Mouse (Mus musculus): ENCODE measurements at regions not wholly inside any gene's neighbourhood (a gene's known extent, or its start where the extent isn't known, plus 50 kb on each side); places are given as distances from the start of the nearest gene placed in this dataset.

GRCm38 (mm10) chr1:119234449-119234848 lies 181.0 kb upstream of the Gli2 start:
- DNase-seq (ENCODE audit: low spot score) (no peak), ATAC-seq (ENCODE audit: low read depth) (no peak)
- no peak overlapping the region for H3K9ac ChIP-seq (ENCODE audit: low read depth, low read length)
- 78% methylated on average over 9 of the region's 9 CpGs for WGBS
- H3K27ac ChIP-seq (replicated peaks; ENCODE audit: low read depth, low read length) = no peak overlapping the region
- no peak overlapping the region for H3K4me3 ChIP-seq (ENCODE audit: low read depth, low read length)
- H3K9me3 ChIP-seq (ENCODE audit: control insufficient read depth, low read length) = 0 out of 2 replicates have a peak, but pooled peaks cover 4% of the 10 kb centered on the region
- no peaks in the 10 kb centered on the region for H3K36me3 ChIP-seq (ENCODE audit: control insufficient read depth, insufficient read depth, low read length)
- H3K4me2 ChIP-seq (ENCODE audit: low read depth, low read length) = no peak overlapping the region
- no peaks in the 10 kb centered on the region for H3K4me1 ChIP-seq (ENCODE audit: control insufficient read depth, insufficient read depth, low read length)
- no peaks in the 10 kb centered on the region for H3K27me3 ChIP-seq (replicated peaks; ENCODE audit: control insufficient read depth, insufficient read depth, low read length)

DNA sequence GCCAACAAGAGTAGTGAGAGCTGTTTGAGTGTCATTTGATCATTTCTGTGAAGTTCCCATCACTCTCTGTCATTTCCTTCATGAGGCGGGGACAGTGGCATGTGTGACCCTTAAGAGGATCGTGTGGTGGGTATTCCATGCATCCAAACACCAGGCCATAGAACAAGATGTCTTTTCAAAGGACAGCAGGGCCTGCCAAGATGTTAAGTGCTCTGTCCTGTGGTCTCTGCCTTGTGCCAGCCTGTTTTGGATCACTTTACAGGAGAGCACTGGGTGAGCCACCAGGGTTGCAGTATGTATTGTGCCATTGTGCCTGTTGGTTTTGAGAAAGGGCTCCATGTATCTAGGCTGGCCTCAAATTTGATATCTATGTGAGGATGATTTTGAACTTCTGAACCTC lies 173.6 kb upstream of the Gli2 start:
- H3K4me2 ChIP-seq (ENCODE audit: low read depth, low read length) = no peak overlapping the region
- no peaks in the 10 kb centered on the region for H3K27me3 ChIP-seq (replicated peaks; ENCODE audit: control insufficient read depth, insufficient read depth, low read length)
- WGBS = 78% methylated on average over 2 of the region's 2 CpGs
- no peaks in the 10 kb centered on the region for H3K9me3 ChIP-seq (ENCODE audit: control insufficient read depth, low read length)
- no peaks in the 10 kb centered on the region for H3K36me3 ChIP-seq (ENCODE audit: control insufficient read depth, insufficient read depth, low read length)
- H3K4me1 ChIP-seq (ENCODE audit: control insufficient read depth, insufficient read depth, low read length) = no peaks in the 10 kb centered on the region
- no peak overlapping the region for H3K9ac ChIP-seq (ENCODE audit: low read depth, low read length)
- H3K4me3 ChIP-seq (ENCODE audit: low read depth, low read length) = no peak overlapping the region
- no peak for ATAC-seq (ENCODE audit: low read depth)
- no peak for DNase-seq (ENCODE audit: low spot score)
- no peak overlapping the region for H3K27ac ChIP-seq (replicated peaks; ENCODE audit: low read depth, low read length)

- no peaks in the 10 kb centered on the region for H3K9me3 ChIP-seq (ENCODE audit: control insufficient read depth, low read length)
- H3K9ac ChIP-seq (ENCODE audit: low read depth, low read length) = no peak overlapping the region
- ATAC-seq (ENCODE audit: low read depth) (no peak), DNase-seq (ENCODE audit: low spot score) (no peak)
- no peaks in the 10 kb centered on the region for H3K27me3 ChIP-seq (replicated peaks; ENCODE audit: control insufficient read depth, insufficient read depth, low read length)
- WGBS = 92% methylated on average over 8 of the region's 8 CpGs
- H3K36me3 ChIP-seq (ENCODE audit: control insufficient read depth, insufficient read depth, low read length) = no peaks in the 10 kb centered on the region
- H3K27ac ChIP-seq (replicated peaks; ENCODE audit: low read depth, low read length) = no peak overlapping the region
- no peak overlapping the region for H3K4me2 ChIP-seq (ENCODE audit: low read depth, low read length)
- H3K4me3 ChIP-seq (ENCODE audit: low read depth, low read length) = no peak overlapping the region
- no peaks in the 10 kb centered on the region for H3K4me1 ChIP-seq (ENCODE audit: control insufficient read depth, insufficient read depth, low read length)
Measured at GRCm38 (mm10) chr1:119223876-119224275, 170.5 kb upstream of the Gli2 start.

DNA sequence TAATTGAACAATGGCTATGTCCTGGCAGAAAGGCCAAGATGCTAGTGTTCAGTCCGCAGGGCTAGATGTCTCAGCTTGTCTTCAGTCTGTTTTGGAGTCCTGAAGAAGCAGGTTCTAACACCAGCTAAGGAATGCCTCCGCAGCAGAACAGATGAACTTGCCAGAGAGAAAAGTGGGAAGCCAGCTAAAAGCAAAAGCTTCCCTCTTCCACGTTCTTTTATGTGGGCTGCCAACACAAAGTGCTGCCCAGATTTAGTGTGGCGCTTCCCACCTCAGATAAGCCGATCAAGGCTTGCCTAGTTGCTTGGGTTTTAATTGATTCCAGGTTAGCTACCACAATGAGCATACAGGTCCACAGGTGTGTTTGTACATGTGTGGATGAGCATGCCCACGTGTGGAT lies 168.5 kb upstream of the Gli2 start:
- Histone ChIP-seq H3K36me3 (ENCODE audit: control insufficient read depth, insufficient read depth, low read length) (no peaks in the 10 kb centered on the region), H3K4me1 (ENCODE audit: control insufficient read depth, insufficient read depth, low read length) (peaks cover 11% of the 10 kb centered on the region), H3K27ac (replicated peaks; ENCODE audit: low read depth, low read length) (no peak overlapping the region), H3K4me3 (ENCODE audit: low read depth, low read length) (no peak overlapping the region), H3K9ac (ENCODE audit: low read depth, low read length) (no peak overlapping the region), H3K9me3 (ENCODE audit: control insufficient read depth, low read length) (no peaks in the 10 kb centered on the region), H3K27me3 (replicated peaks; ENCODE audit: control insufficient read depth, insufficient read depth, low read length) (no peaks in the 10 kb centered on the region), H3K4me2 (ENCODE audit: low read depth, low read length) (no peak overlapping the region)
- ATAC-seq (ENCODE audit: low read depth) = no peak
- 79% methylated on average over 6 of the region's 6 CpGs for WGBS
- no peak for DNase-seq (ENCODE audit: low spot score)

DNA sequence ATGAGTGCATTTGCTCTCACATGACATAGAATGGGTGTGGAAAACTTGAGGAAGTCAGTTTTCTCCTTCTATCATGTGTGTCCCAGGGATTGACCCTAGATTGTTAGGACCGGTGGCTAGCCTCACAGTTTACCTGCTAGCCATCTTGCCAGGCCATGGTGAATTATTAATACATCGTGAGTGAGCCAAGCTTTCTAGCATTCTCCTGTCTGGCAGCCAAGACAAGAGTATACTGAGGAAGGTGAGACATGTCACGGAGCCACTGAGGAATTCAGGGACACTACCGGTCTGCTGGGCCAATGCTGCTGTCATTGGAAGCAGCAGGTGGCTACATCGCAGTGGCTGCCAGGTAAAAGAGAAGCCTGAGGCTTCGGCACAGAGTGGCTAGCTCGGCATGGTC lies 167.6 kb upstream of the Gli2 start:
- H3K4me2 ChIP-seq (ENCODE audit: low read depth, low read length) = no peak overlapping the region
- 83% methylated on average over 7 of the region's 7 CpGs for WGBS
- no peaks in the 10 kb centered on the region for H3K36me3 ChIP-seq (ENCODE audit: control insufficient read depth, insufficient read depth, low read length)
- H3K9ac ChIP-seq (ENCODE audit: low read depth, low read length) = no peak overlapping the region
- no peak for ATAC-seq (ENCODE audit: low read depth)
- no peaks in the 10 kb centered on the region for H3K9me3 ChIP-seq (ENCODE audit: control insufficient read depth, low read length)
- no peaks in the 10 kb centered on the region for H3K27me3 ChIP-seq (replicated peaks; ENCODE audit: control insufficient read depth, insufficient read depth, low read length)
- peaks cover 11% of the 10 kb centered on the region for H3K4me1 ChIP-seq (ENCODE audit: control insufficient read depth, insufficient read depth, low read length)
- no peak overlapping the region for H3K27ac ChIP-seq (replicated peaks; ENCODE audit: low read depth, low read length)
- no peak for DNase-seq (ENCODE audit: low spot score)
- H3K4me3 ChIP-seq (ENCODE audit: low read depth, low read length) = no peak overlapping the region

GRCm38 (mm10) chr1:119219817-119220216 lies 166.4 kb upstream of the Gli2 start:
- H3K9ac ChIP-seq (ENCODE audit: low read depth, low read length) = no peak overlapping the region
- no peak overlapping the region for H3K27ac ChIP-seq (replicated peaks; ENCODE audit: low read depth, low read length)
- 83% methylated on average over 10 of the region's 10 CpGs for WGBS
- no peaks in the 10 kb centered on the region for H3K27me3 ChIP-seq (replicated peaks; ENCODE audit: control insufficient read depth, insufficient read depth, low read length)
- no peak for ATAC-seq (ENCODE audit: low read depth)
- no peak overlapping the region for H3K4me3 ChIP-seq (ENCODE audit: low read depth, low read length)
- H3K9me3 ChIP-seq (ENCODE audit: control insufficient read depth, low read length) = no peaks in the 10 kb centered on the region
- no peak overlapping the region for H3K4me2 ChIP-seq (ENCODE audit: low read depth, low read length)
- no peaks in the 10 kb centered on the region for H3K36me3 ChIP-seq (ENCODE audit: control insufficient read depth, insufficient read depth, low read length)
- H3K4me1 ChIP-seq (ENCODE audit: control insufficient read depth, insufficient read depth, low read length) = peaks cover 11% of the 10 kb centered on the region
- DNase-seq (ENCODE audit: low spot score) = no peak

DNA sequence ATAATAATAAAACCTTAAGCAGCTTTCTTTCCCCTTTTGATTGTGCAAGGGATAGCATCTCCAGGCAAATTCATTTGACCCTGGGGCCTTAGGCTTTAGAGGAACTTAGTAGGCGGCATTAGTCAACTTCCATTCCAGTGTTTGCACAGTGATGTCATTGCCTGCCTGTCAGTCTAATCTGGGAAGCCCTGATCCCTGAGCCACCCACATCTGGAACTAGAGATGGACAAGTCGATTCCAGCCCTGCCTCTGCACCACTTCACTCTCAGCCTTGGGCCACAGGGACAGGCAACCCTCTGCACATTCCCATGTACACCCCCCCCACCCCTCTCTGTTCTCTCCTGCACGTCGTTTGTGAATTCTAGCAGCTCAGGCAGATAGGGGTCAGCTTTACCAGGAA lies 164.0 kb upstream of the Gli2 start:
- 20% methylated on average over 4 of the region's 4 CpGs for WGBS
- no peaks in the 10 kb centered on the region for H3K36me3 ChIP-seq (ENCODE audit: control insufficient read depth, insufficient read depth, low read length)
- no peak for DNase-seq (ENCODE audit: low spot score)

DNA sequence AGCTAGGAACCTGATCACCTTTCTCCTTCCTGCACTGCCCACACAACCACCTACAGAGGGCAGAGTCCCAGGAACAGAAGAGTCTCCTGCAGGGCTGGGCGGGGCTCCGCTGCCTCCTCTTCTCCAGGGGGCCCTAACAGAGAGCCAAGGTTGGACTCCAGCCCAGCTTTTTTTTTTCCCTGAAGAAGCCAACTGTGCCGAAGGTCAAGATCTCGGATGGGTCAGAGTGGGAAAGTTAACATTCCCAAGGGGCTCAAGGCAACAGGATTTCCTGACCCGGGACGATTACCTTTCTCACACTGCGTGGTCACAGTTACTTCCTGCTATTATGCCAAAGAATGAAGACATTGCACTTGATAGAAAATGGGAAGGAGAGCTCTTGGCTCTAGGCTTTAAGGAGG lies 156.2 kb upstream of the Gli2 start:
- ATAC-seq (ENCODE audit: low read depth) (no peak), DNase-seq (ENCODE audit: low spot score) (no peak)
- Histone ChIP-seq H3K4me2 (ENCODE audit: low read depth, low read length) (no peak overlapping the region), H3K9me3 (ENCODE audit: control insufficient read depth, low read length) (no peaks in the 10 kb centered on the region), H3K36me3 (ENCODE audit: control insufficient read depth, insufficient read depth, low read length) (no peaks in the 10 kb centered on the region), H3K9ac (ENCODE audit: low read depth, low read length) (no peak overlapping the region), H3K4me3 (ENCODE audit: low read depth, low read length) (no peak overlapping the region), H3K4me1 (ENCODE audit: control insufficient read depth, insufficient read depth, low read length) (no peaks in the 10 kb centered on the region), H3K27ac (replicated peaks; ENCODE audit: low read depth, low read length) (no peak overlapping the region), H3K27me3 (replicated peaks; ENCODE audit: control insufficient read depth, insufficient read depth, low read length) (no peaks in the 10 kb centered on the region)
- WGBS = 49% methylated on average over 7 of the region's 7 CpGs

More for the DNA sequence above, 164.0 kb upstream of the Gli2 start:
- ATAC-seq (ENCODE audit: low read depth) = no peak
- Histone ChIP-seq H3K27ac (replicated peaks; ENCODE audit: low read depth, low read length) (no peak overlapping the region), H3K4me3 (ENCODE audit: low read depth, low read length) (no peak overlapping the region), H3K4me2 (ENCODE audit: low read depth, low read length) (no peak overlapping the region), H3K4me1 (ENCODE audit: control insufficient read depth, insufficient read depth, low read length) (peaks cover 11% of the 10 kb centered on the region), H3K9ac (ENCODE audit: low read depth, low read length) (no peak overlapping the region), H3K27me3 (replicated peaks; ENCODE audit: control insufficient read depth, insufficient read depth, low read length) (no peaks in the 10 kb centered on the region), H3K9me3 (ENCODE audit: control insufficient read depth, low read length) (no peaks in the 10 kb centered on the region)

DNA sequence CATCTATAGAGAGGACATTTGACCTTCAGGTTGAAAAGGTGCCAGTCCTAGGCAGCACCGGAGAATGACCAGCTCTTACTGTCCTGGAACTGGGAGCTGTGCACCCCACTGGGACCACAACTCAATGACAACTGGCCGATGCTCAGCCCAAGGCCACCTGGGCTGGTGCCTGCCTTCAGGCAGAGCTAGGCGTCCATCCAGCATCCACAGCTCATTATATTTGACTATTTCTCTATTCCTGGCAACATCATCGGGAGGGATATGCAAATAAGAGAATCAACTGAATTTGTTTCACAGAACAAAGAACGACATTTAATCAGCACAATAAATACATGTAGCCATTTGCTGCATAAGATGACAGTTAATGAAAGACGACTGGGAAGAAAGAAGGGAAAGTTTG lies 149.0 kb upstream of the Gli2 start:
- Histone ChIP-seq H3K4me2 (ENCODE audit: low read depth, low read length) (no peak overlapping the region), H3K27ac (replicated peaks; ENCODE audit: low read depth, low read length) (no peak overlapping the region), H3K9me3 (ENCODE audit: control insufficient read depth, low read length) (no peaks in the 10 kb centered on the region), H3K4me1 (ENCODE audit: control insufficient read depth, insufficient read depth, low read length) (no peaks in the 10 kb centered on the region), H3K36me3 (ENCODE audit: control insufficient read depth, insufficient read depth, low read length) (no peaks in the 10 kb centered on the region), H3K9ac (ENCODE audit: low read depth, low read length) (no peak overlapping the region), H3K4me3 (ENCODE audit: low read depth, low read length) (no peak overlapping the region), H3K27me3 (replicated peaks; ENCODE audit: control insufficient read depth, insufficient read depth, low read length) (no peaks in the 10 kb centered on the region)
- 79% methylated on average over 6 of the region's 6 CpGs for WGBS
- ATAC-seq (ENCODE audit: low read depth) (no peak), DNase-seq (ENCODE audit: low spot score) (no peak)
